Mouse (Mus musculus) granulocyte monocyte progenitor cell, adult 5-6 weeks (primary cell): ENCODE results near the gene Cfl2. TPM values are rescaled to one million over a fixed set of nuclear protein-coding genes. Genes with fewer than 3 reads are reported as not detected.

Experiments used
- ATAC-seq: replicated peaks from 2 replicates; pipeline ENCODE4 v1.8.0; 2016; ENCODE audit warnings: mild to moderate bottlenecking, moderate TSS enrichment, inconsistent platforms; ENCODE audit not compliant: poor library complexity, severe bottlenecking
- total RNA-seq, 2 experiments: library from RNA; stranded (forward) in 1 of 2; stranded (reverse) in 1 of 2; fragments of 200-712, 200-1000 nt in 1 of 2; fragments of >200 nt in 1 of 2; fragmentation: Nextera tagmentation in 1 of 2; gene quantifications; 2 replicates each; pipeline ENCODE4 v1.2.3; 2014 to 2017

Cfl2 gene
- total RNA-seq (2014; fragmentation: Nextera tagmentation) (22.2 and 33.0 TPM in 2 replicates), total RNA-seq (2017) (23.1 and 27.1 TPM in 2 replicates)

GRCm38 (mm10) chr12:54862606-54863535 is at the start of gene Cfl2:
Gene Cfl2, minus strand, starts transcription at chr12:54862877.
- ATAC-seq, result peak; percentile 90

- no peak for ATAC-seq
Measured at GRCm38 (mm10) chr12:54910387-54910786, 47.7 kb upstream of the Cfl2 start.

GRCm38 (mm10) chr12:54892559-54892958 is 29.9 kb upstream of the Cfl2 start:
- ATAC-seq, result peak; percentile 54; the same call in 1 of the 2 replicates

- no peak for ATAC-seq
Measured at GRCm38 (mm10) chr12:54890426-54890825, 27.7 kb upstream of the Cfl2 start.

- ATAC-seq, result no peak
Measured at GRCm38 (mm10) chr12:54887580-54888127, 25.0 kb upstream of the Cfl2 start.

GRCm38 (mm10) chr12:54879630-54880029 is 17.0 kb upstream of the Cfl2 start:
- ATAC-seq, result peak; percentile 78

GRCm38 (mm10) chr12:54879211-54879610 is 16.5 kb upstream of the Cfl2 start:
- ATAC-seq, result peak; percentile 17; the same call in 1 of the 2 replicates

GRCm38 (mm10) chr12:54877875-54878274 is 15.2 kb upstream of the Cfl2 start:
- ATAC-seq, result no peak

- ATAC-seq, result no peak
Measured at GRCm38 (mm10) chr12:54876879-54877278, 14.2 kb upstream of the Cfl2 start.

GRCm38 (mm10) chr12:54874711-54875110 is 12.0 kb upstream of the Cfl2 start:
- no peak for ATAC-seq

- ATAC-seq, result peak; percentile 33
Measured at GRCm38 (mm10) chr12:54861991-54862605, 579 bp downstream of the Cfl2 start.

GRCm38 (mm10) chr12:54859531-54859930 is 3.1 kb downstream of the Cfl2 start:
- ATAC-seq, result no peak

- ATAC-seq, result no peak
Measured at GRCm38 (mm10) chr12:54850551-54850950, 12.1 kb downstream of the Cfl2 start.

GRCm38 (mm10) chr12:54844415-54844814 is 18.3 kb downstream of the Cfl2 start:
- ATAC-seq, result peak; percentile 82

GRCm38 (mm10) chr12:54841576-54841975 is 21.1 kb downstream of the Cfl2 start:
- no peak for ATAC-seq

- ATAC-seq, result no peak
Measured at GRCm38 (mm10) chr12:54839815-54840214, 22.9 kb downstream of the Cfl2 start.

- ATAC-seq, result no peak
Measured at GRCm38 (mm10) chr12:54838931-54839330, 23.7 kb downstream of the Cfl2 start.

- 0 out of 2 replicates have a peak, but pooled peaks have one; percentile 7 for ATAC-seq
Measured at GRCm38 (mm10) chr12:54835608-54836570, 26.8 kb downstream of the Cfl2 start.

GRCm38 (mm10) chr12:54834925-54835447 is 27.7 kb downstream of the Cfl2 start:
- ATAC-seq, result peak; percentile 84
